Mouse (Mus musculus) spleen, adult 2 months (tissue): ENCODE measurements around the gene Rab33a. TPM values are rescaled to one million over a fixed set of nuclear protein-coding genes. Genes with fewer than 3 reads are reported as not detected.

Source experiments
- DNase-seq, 2 experiments: peaks; one replicate each; pipeline versions ENCODE4 v3.0.0 to v3.0.0-alpha.2; 2012 to 2021; ENCODE audit warnings: low spot score in 2 of 2, low read depth in 1 of 2
- H3K27ac ChIP-seq: fragments of 200-500 bp; 2 replicates; pipeline ENCODE4 v1.5.1; 2012; ENCODE audit warnings: low read length, inconsistent platforms; ENCODE audit not compliant: insufficient read depth
- H3K27me3 ChIP-seq: fragments of 200-500 bp; 2 replicates; pipeline ENCODE4 v1.6.1; 2012; ENCODE audit warnings: mild to moderate bottlenecking, moderate library complexity, low read length, inconsistent platforms; ENCODE audit not compliant: control insufficient read depth, insufficient read depth
- H3K36me3 ChIP-seq: fragments of 200-500 bp; 2 replicates; pipeline ENCODE4 v1.6.1; 2012; ENCODE audit warnings: mild to moderate bottlenecking, low read length, inconsistent platforms; ENCODE audit not compliant: control insufficient read depth, insufficient read depth
- H3K4me1 ChIP-seq: fragments of 200-500 bp; 2 replicates; pipeline ENCODE4 v1.6.1; 2011; ENCODE audit warnings: inconsistent platforms; ENCODE audit not compliant: control insufficient read depth, insufficient read depth, insufficient read length
- H3K4me3 ChIP-seq: fragments of 200-500 bp; 2 replicates; pipeline ENCODE4 v1.5.1; 2011; ENCODE audit warnings: mild to moderate bottlenecking, inconsistent platforms; ENCODE audit not compliant: insufficient read depth, insufficient read length; ENCODE audit errors: extremely low read depth
- CTCF ChIP-seq: fragments of 200-500 bp; IDR thresholded peaks from 2 replicates; pipeline ENCODE4 v1.5.1; 2011; ENCODE audit warnings: mild to moderate bottlenecking, inconsistent platforms; ENCODE audit not compliant: insufficient read depth, insufficient read length, insufficient replicate concordance; ENCODE audit errors: extremely low read depth
- POLR2A ChIP-seq: fragments of 200-500 bp; IDR thresholded peaks from 2 replicates; pipeline ENCODE4 v1.6.1; 2011; ENCODE audit warnings: low read depth, low read length, inconsistent platforms
- WGBS: fragments of 180-500 bp; shearing (Covaris S2); methylation state at CpG from one replicate; pipeline ENCODE4 v1.1.7; 2018; 5-methylcytosine and 5-hydroxymethylcytosine counted together
- polyA plus RNA-seq: library from polyadenylated mRNA; depleted of rRNA; stranded (reverse); fragments of >200 nt; gene quantifications from 2 replicates; pipeline ENCODE4 v1.2.3, GENCODE M21; 2012; rRNA removed

Gene Rab33a
- 0.07 and 0.32 TPM in 2 replicates for polyA plus RNA-seq

- Histone ChIP-seq H3K4me3 (peak within 1 kb of the TSS; percentile 42), H3K27me3 (no peaks in the 10 kb centered on the region), H3K27ac (no peak within 1 kb of the TSS), H3K36me3 (no peaks in the 10 kb centered on the region), H3K4me1 (no peaks in the 10 kb centered on the region)
- TF ChIP-seq CTCF (no peak), POLR2A (no peak)
- 31% methylated on average over 33 of the region's 33 CpGs for WGBS
- no peak for DNase-seq
Observed at GRCm38 (mm10) chrX:48518808-48519548, at the start of gene Rab33a. Rab33a (plus strand) TSS chrX:48519285.

GRCm38 (mm10) chrX:48481095-48481494, 38.0 kb upstream of the Rab33a start:
- H3K27me3 ChIP-seq, result no peaks in the 10 kb centered on the region
- no peak for DNase-seq
- no peaks in the 10 kb centered on the region for H3K4me1 ChIP-seq
- H3K4me3 ChIP-seq, result no peak overlapping the region
- no peak for TF ChIP-seq CTCF
- TF ChIP-seq POLR2A, result no peak
- no peak overlapping the region for H3K27ac ChIP-seq
- peaks cover 3% of the 10 kb centered on the region; the same call in 1 of the 2 replicates for H3K36me3 ChIP-seq
- WGBS, result 77% methylated on average over 4 of the region's 4 CpGs

GRCm38 (mm10) chrX:48481687-48482086, 37.4 kb upstream of the Rab33a start:
- TF ChIP-seq CTCF (no peak), POLR2A (no peak)
- Histone ChIP-seq H3K27ac (no peak overlapping the region), H3K36me3 (peaks cover 3% of the 10 kb centered on the region; the same call in 1 of the 2 replicates), H3K27me3 (no peaks in the 10 kb centered on the region), H3K4me1 (no peaks in the 10 kb centered on the region), H3K4me3 (no peak overlapping the region)
- 91% methylated on average over 7 of the region's 7 CpGs for WGBS
- DNase-seq, result no peak

- no peak overlapping the region for H3K4me3 ChIP-seq
- H3K27me3 ChIP-seq, result no peaks in the 10 kb centered on the region
- H3K27ac ChIP-seq, result no peak overlapping the region
- no peaks in the 10 kb centered on the region for H3K4me1 ChIP-seq
- WGBS, result 67% methylated on average over 8 of the region's 8 CpGs
- peaks cover 2% of the 10 kb centered on the region; the same call in 1 of the 2 replicates for H3K36me3 ChIP-seq
- no peak for DNase-seq
- TF ChIP-seq POLR2A, result no peak
- no peak for TF ChIP-seq CTCF
Observed at GRCm38 (mm10) chrX:48493763-48494162, 25.3 kb upstream of the Rab33a start.

DNA sequence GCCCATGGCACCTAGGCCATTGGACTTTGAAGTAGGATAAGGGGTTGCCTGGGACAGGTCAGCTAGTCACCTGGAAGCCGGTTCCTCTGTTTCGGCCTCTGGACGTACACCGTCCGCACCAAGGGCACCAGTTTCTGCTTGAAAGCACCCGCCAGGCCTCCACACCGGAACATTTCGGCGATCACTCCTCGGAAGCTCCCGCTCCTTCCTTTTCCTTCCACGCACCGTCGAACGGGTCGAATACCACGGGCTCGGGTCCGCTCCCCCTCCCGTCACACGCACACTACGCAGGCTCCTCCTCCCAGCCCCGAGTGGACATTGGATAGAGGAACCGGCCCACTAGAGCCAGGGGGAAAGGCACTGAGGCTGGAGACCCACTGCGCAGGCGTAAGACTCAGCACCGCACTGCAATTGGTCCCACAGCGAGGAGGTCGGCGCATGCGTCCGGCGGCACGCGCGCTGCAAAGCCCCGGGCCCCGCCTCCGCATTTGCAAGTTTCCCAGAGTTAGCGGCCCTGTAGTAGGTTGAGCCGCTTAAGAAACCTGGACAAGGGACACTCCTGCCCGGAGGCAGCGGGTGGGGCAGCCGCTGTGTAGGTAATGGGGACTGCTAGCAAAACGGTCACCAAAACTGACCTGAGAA, 5.8 kb upstream of the Rab33a start, which contains the start of gene Aifm1:
Gene Aifm1, minus strand, starts transcription at position 398 of the 642 bp plus-strand sequence.
- peak within 1 kb of the TSS; percentile 76 for H3K4me3 ChIP-seq
- WGBS, result 25% methylated on average over 45 of the region's 45 CpGs
- H3K36me3 ChIP-seq, result no peaks in the 10 kb centered on the region
- no peaks in the 10 kb centered on the region for H3K4me1 ChIP-seq
- H3K27ac ChIP-seq, result peak within 1 kb of the TSS; percentile 53; the same call in 1 of the 2 replicates
- no peak for TF ChIP-seq CTCF
- no peak for TF ChIP-seq POLR2A
- H3K27me3 ChIP-seq, result no peaks in the 10 kb centered on the region
- peak; percentile 77 to 88 for DNase-seq

DNA sequence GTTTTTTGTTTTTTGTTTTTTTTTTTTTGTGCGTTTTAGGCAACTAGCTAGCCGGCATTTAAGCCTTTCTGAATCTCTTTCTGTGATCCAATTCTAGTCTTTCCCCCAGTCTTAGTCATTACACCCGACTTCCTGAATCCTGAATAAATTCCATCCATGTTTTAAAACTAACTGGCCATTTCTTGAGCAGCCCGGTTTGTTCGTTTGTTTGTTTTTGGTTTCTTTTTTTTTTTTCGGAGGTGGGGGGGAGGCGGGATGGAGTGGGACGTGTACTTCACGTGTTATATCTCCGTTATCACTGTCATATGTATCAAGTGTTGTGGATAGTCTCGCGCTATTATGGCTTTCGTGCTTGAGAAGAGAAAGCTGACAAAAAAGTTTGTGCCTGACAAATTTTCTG, 5.3 kb upstream of the Rab33a start:
- Histone ChIP-seq H3K27ac (no peak overlapping the region), H3K4me3 (peak overlapping the region; percentile 56; the same call in 1 of the 2 replicates), H3K27me3 (no peaks in the 10 kb centered on the region), H3K4me1 (no peaks in the 10 kb centered on the region), H3K36me3 (no peaks in the 10 kb centered on the region)
- TF ChIP-seq CTCF, result no peak
- no peak for TF ChIP-seq POLR2A
- peak in 1 of 2 experiments; percentile 2 for DNase-seq
- WGBS, result 30% methylated on average over 13 of the region's 13 CpGs
